Comparison of ENCODE assay signal across 13 mouse cellular contexts in genomic region chr2:77260134-77260533, GRCm38 (mm10). TPM values are rescaled to one million over a fixed set of nuclear protein-coding genes. Genes with fewer than 3 reads are reported as not detected.
DNase-seq lines count a peak whose midpoint lies in the region; ATAC-seq and TF ChIP-seq lines count a peak whose summit lies in the region.
"Had no signal": no experiment of that assay in that cellular context is flagged by ENCODE, and none has a peak within 500 bp of the region (broad histone marks: within the 10 kb centered on the region; RNA-seq: fewer than 3 reads in every experiment).

No protein-coding gene starts in this region.

- peaks cover 6% of the 10 kb centered on the region; the same call in 1 of the 2 replicates for H3K4me1 ChIP-seq in kidney, adult 2 months (ENCODE audit: control insufficient read depth, insufficient read depth, low read length)
- peaks cover 15% of the 10 kb centered on the region for H3K4me1 ChIP-seq in lung, embryonic 16.5 days (replicated peaks; ENCODE audit: control insufficient read depth, insufficient read depth, low read length)

- peak; percentile 49 for ATAC-seq in frontal cortex, adult (ENCODE audit: low TSS enrichment)
- ATAC-seq in lung, embryonic 16.5 days (ENCODE audit: low read depth), result peak; percentile 51; the same call in 1 of the 2 replicates
- ATAC-seq: CD4-positive, CD25-positive, alpha-beta regulatory T cell, adult 4 months; hindbrain, embryonic 16.5 days had no signal

- H3K27ac ChIP-seq in kidney, adult 2 months (ENCODE audit: insufficient read depth, low read depth, low read length), result no peak overlapping the region
- no peak overlapping the region for H3K27ac ChIP-seq in lung, embryonic 16.5 days (ENCODE audit: low read length)
- H3K27ac ChIP-seq: macrophage had no signal

- TF ChIP-seq POLR2A in kidney, adult 2 months (IDR thresholded peaks at IDR 0.05; ENCODE audit: low read depth, low read length), result no peak

- TF ChIP-seq CTCF in kidney, adult 2 months (conservative IDR thresholded peaks at IDR 0.05; ENCODE audit: insufficient read depth, insufficient read length, low read depth, low read length), result no peak; the same call in 1 of the 2 replicates

- no peak overlapping the region for H3K4me3 ChIP-seq in kidney, adult 2 months (ENCODE audit: insufficient read depth, low read depth, low read length)
- no peak overlapping the region for H3K4me3 ChIP-seq in lung, embryonic 16.5 days (ENCODE audit: low read length)

- no peak for DNase-seq in frontal cortex, adult 2 months (ENCODE audit: extremely low spot score in 1 of 2, low spot score in 1 of 2)
- peak; percentile 34 for DNase-seq in kidney, adult 2 months
- no peak for DNase-seq in kidney, adult 8-10 months
- DNase-seq in lung, postnatal 36 days, result no peak
- DNase-seq in brain, adult 2 months (ENCODE audit: low read depth, low spot score), result peak; percentile 70
- DNase-seq in layer of hippocampus, adult 11-12 months (ENCODE audit: low spot score), result no peak
- DNase-seq: thymus, adult 18-20 months had no signal

- H3K4me2 ChIP-seq in lung, embryonic 16.5 days (ENCODE audit: low read depth, low read length), result no peak overlapping the region
- H3K4me2 ChIP-seq: liver, embryonic 11.5 days had no signal

- WGBS in kidney, adult 2 months, result 57% methylated on average over 4 of the region's 4 CpGs
- 54% methylated on average over 4 of the region's 4 CpGs for WGBS in lung, embryonic 16.5 days

- no peaks in the 10 kb centered on the region for H3K27me3 ChIP-seq in kidney, adult 2 months (replicated peaks; ENCODE audit: control insufficient read depth, insufficient read depth, low read length)
- no peaks in the 10 kb centered on the region for H3K27me3 ChIP-seq in lung, embryonic 16.5 days (ENCODE audit: control insufficient read depth, insufficient read depth, low read depth, low read length)

- no peaks in the 10 kb centered on the region for H3K9me3 ChIP-seq in lung, embryonic 16.5 days (ENCODE audit: control insufficient read depth, low read length)

- no peaks in the 10 kb centered on the region for H3K36me3 ChIP-seq in kidney, adult 2 months (ENCODE audit: control insufficient read depth, insufficient read depth, low read length)
- H3K36me3 ChIP-seq in lung, embryonic 16.5 days (ENCODE audit: control insufficient read depth, insufficient read depth, low read length), result no peaks in the 10 kb centered on the region

- H3K9ac ChIP-seq in lung, embryonic 16.5 days (ENCODE audit: low read length), result no peak overlapping the region

RNA-seq across cellular contexts. Expression of gene Sestd1, which starts 20.3 kb away (rescaled TPM):
- polyA plus RNA-seq in frontal cortex, adult 2 months (2012; rRNA removed), result 31.2 and 31.4 TPM in 2 replicates
- 35.6 and 38.4 TPM in 2 replicates for polyA plus RNA-seq in kidney, adult 2 months (2012; rRNA removed)
- polyA plus RNA-seq in lung, embryonic 16.5 days (2015; fragmentation: Nextera tagmentation; extraction: Ambion mirVana), result 14.8 and 17.1 TPM in 2 replicates

Comparison
In these comparisons a context has a peak if more than half of its experiments do, and no peak if none do; other contexts are left out.
1. DNase-seq: peak in kidney, adult 2 months (single experiment) and brain, adult 2 months (single experiment); none in frontal cortex, adult 2 months (0 of 2), kidney, adult 8-10 months (0 of 2), lung, postnatal 36 days (single experiment) and layer of hippocampus, adult 11-12 months (single experiment).